Comparison of ENCODE assay signal across 21 mouse cellular contexts in genomic region chr1:42496433-42496832, GRCm38 (mm10).
"Had no signal": no experiment of that assay in that cellular context is flagged by ENCODE, and none has a peak within 500 bp of the region (broad histone marks: within the 10 kb centered on the region; RNA-seq: fewer than 3 reads in every experiment).

No protein-coding gene starts in this region.

- H3K4me1 ChIP-seq: liver, embryonic 13.5 days; megakaryocyte, embryonic 14.5 days had no signal

- DNase-seq: kidney, adult 18-20 months; kidney, postnatal 4 days; left cerebral cortex, postnatal 4 days; liver, embryonic 13.5 days; lung, adult 18-20 months; lung, postnatal 10 days; lung, postnatal 36 days; retina, postnatal 1 day; right cerebral cortex, postnatal 25 days; thymus, adult 18-20 months; thymus, postnatal 36 days had no signal

- H3K9ac ChIP-seq: limb, embryonic 12.5 days; limb, embryonic 15.5 days; liver, embryonic 13.5 days; lung, embryonic 15.5 days; midbrain, embryonic 13.5 days; neural tube, embryonic 13.5 days had no signal

- H3K27ac ChIP-seq: limb, embryonic 12.5 days; limb, embryonic 15.5 days; liver, embryonic 13.5 days; lung, embryonic 15.5 days; midbrain, embryonic 10.5 days; midbrain, embryonic 13.5 days; neural tube, embryonic 13.5 days had no signal

- H3K4me3 ChIP-seq: limb, embryonic 12.5 days; limb, embryonic 15.5 days; liver, embryonic 13.5 days; lung, embryonic 15.5 days; megakaryocyte, embryonic 14.5 days; midbrain, embryonic 10.5 days; midbrain, embryonic 13.5 days; myocyte; neural tube, embryonic 13.5 days had no signal

- ATAC-seq: inflammation-experienced regulatory T-cells, adult 6 months; midbrain, embryonic 13.5 days; midbrain, embryonic 16.5 days had no signal

- H3K9me3 ChIP-seq: limb, embryonic 12.5 days; limb, embryonic 15.5 days; liver, embryonic 13.5 days; lung, embryonic 15.5 days; midbrain, embryonic 10.5 days; midbrain, embryonic 13.5 days; neural tube, embryonic 13.5 days had no signal

- H3K36me3 ChIP-seq: limb, embryonic 12.5 days; limb, embryonic 15.5 days; liver, embryonic 13.5 days; lung, embryonic 15.5 days; midbrain, embryonic 10.5 days; midbrain, embryonic 13.5 days; neural tube, embryonic 13.5 days had no signal

- H3K4me2 ChIP-seq: limb, embryonic 12.5 days; limb, embryonic 15.5 days; liver, embryonic 13.5 days; lung, embryonic 15.5 days; midbrain, embryonic 13.5 days; neural tube, embryonic 13.5 days had no signal
